Mouse (Mus musculus) T-cell, adult 2 months (primary cell): Measurements from ENCODE around the gene Atrip.

Experiments used
- DNase-seq: peaks from one replicate; pipeline ENCODE4 v3.0.0; 2022; ENCODE audit warnings: low spot score

Atrip gene

DNA sequence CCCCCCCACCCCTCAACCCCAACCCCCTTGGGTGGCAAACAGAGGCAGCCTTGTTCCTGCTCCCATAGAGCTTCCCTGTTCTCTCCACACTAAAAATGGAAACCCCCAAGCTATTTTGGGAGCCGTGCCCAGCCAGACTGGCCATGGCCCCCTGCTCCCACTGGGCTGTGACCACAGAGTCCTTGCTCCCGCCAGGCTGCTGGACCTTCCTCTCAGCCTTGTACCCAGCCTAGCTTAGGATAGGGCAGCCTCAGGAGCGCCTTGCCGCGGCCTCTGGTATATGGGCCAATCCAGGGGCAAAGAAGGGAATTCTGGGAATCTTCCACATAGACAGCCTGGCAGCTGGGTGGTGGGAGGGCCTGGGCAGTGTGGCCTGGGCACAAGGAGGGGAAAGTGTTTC, 23.9 kb upstream of the Atrip start:
- DNase-seq, result no peak

DNA sequence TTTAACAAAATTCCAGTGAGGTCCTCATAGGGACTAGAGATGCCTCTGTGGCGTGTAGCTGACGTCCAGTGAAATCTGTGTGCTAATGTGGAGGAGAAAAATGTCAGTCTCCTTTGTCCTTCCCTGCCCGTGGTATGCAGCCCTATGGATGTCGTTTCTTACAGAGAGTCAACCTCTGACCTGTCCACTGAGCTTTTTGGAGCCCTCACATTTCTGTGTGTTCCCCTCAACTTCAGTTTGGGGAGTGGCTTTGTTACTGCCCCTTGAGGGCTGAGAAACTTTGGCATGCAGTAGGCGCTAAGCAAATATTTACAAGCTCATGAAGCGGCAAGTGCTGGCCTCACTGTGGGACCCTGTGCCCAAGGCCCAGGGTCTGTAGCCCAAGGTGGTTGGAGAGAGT, 23.4 kb upstream of the Atrip start:
- DNase-seq, result no peak

DNA sequence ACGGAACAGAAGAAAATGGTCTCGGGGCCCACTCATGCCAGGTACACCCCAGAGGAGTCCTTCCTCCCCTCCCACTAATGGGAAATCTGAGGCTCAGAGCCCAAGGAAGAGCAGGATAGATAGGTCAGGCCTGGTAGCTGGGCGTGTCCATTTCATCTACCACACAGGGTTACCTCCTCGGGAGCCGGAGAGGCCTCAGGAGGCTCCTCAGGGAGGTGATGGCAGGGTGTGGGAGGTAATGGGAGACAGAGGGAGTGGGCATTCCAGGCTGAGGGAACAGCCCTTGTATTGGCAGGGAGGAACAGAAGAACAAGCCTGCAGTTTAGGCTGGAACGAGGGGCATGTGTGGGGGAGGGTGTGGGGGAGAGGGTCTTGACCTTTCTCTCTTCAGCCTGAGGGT, 22.9 kb upstream of the Atrip start:
- no peak for DNase-seq

DNA sequence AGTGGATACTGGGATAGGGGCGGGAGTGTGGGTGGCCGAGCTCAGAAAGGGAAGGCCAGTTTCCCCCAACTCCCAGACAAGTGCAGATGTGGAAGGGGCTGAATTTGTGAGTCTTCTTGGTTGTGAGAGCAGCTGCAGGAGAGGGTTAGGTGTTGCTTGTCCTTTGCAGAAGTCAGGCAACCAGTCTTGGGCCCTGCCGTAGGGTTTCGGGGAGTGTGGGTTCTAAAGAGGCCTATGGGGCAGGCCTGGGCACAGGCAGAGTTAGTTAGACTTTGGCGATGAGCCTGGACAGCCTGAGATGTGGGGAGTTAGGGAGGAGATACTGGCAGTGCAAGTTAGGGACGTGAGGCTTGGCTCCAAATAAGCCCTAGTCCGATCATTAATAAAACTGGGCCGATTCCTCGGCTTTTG, 22.3 kb upstream of the Atrip start:
- no peak for DNase-seq

DNA sequence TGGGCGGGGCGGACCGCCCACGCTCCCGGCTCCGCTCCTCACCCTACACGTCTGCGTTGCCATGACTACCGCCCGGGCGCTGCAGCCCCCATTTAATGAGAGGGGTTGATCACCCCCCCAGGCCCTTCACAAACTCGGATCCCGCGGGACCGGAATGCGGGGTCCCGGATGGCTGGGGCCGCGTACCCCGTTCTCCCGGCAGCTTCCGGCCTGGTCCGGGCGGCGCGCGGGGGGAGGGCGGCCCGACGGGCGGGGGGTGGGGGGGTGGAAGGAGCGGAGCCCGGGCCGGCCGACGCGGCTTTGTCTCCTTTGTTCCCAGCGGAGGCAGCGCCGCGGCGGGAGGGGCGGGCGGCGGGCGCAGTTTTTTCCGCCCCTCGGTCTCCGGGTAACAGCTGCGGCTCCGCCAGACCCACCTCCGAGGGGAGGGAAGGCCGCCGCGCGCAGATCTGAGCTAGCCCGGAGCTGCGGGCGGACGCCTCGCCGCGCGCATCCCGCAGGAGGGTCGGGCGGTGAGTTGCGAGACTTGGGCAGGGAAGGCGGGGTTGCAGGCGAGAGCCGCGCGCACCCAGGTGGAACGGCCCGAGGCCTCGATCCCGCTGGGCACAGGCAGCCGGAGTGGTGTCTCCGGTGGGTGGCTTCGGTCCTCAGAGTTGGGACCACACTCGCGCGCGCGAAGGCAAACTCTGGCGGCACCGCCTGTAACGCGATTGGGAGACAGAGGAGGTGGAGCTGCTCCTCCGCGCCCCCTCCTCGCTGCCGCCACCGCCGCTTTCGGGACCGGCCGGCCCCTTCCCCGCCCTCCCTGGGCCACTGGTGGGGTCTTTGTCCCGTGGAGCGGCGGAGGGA, 21.4 kb upstream of the Atrip start, which contains the start of gene Plxnb1:
Gene Plxnb1, plus strand, starts transcription at position 253 of the 846 bp plus-strand sequence.
- DNase-seq, result peak; percentile 56

DNA sequence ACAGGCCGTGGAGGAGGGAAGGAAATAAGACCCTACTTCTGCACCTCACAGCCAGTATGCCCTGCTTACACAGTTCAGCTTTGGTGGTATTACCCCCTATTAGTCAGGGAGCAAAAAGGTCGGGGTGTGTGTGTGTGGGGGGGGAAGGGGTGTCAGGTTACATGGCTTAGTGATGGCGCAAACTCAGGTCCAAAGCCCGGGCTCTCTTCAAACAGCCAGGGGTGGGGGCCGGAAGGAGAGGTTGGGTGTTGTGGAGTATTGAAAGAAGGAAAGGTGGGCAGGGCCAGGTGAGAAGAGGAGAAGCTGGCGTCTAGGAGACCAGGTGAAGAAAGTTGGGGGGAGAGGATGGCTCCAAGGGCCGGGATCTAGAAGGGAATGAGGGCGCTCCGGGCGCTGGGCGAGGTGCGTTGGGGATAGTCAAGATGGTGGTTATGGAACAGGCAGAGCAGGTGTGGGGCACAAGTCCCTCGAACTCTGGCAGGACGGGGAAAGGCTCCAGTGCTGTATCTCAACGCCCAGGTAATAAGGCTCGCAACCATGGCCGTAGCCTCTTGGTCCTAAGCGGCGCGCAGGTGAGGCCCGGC, 20.7 kb upstream of the Atrip start:
- DNase-seq, result no peak

DNA sequence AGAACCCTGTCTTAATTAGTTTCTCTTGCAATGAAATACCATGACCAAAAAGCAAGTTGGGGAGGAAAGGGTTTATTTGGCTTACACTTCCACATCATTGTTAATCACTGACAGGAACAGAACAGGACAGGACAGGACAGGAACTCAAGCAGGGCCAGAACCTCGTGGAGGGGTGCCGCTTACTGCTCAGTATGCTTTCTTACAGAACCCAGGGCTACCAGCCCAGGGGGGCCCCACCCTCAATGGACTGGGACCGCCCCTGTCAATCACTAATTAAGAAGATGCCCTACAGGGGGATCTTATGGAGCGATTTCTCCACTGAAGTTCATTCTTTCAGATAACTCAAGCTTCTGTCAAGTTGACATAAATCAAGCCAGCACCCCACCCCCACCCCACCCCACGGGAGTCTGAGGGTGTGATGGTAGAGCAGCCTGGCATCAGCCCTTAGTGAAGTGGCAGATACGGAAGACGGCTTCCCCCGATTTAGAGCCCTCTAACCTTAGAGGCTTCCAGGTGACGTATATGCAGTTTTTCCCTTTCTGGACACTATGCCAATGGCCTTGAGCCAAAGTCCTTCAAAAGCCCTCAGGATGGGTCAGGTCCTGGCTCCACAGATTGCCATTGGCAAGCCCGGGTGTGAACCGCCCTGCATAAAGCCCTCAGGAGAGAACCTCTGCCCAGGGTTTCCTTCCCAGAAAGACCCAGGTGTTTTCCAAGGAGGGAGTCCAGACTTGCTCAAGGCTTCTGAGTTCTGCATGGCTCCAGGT, 20.0 kb upstream of the Atrip start:
- no peak for DNase-seq

DNA sequence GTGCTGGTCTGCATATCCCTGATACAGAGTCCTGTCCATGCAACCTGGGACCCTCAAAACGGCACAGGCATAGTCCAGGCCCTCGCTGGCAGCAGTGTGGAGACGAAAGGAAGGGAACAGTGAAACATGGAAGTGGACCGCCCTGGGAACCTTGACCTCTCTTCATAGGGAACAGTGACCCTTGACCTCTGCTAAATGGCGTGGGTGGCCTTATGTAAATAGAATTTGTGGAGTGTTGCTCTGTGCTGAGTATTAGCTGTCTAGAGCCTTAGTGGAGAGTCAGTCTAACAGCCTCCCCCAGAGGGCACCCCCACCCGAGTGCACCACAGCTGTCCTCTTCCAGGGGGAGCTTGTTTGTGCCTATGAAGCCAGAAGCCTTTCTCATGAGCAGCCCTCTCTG, 18.9 kb upstream of the Atrip start:
- DNase-seq, result no peak

DNA sequence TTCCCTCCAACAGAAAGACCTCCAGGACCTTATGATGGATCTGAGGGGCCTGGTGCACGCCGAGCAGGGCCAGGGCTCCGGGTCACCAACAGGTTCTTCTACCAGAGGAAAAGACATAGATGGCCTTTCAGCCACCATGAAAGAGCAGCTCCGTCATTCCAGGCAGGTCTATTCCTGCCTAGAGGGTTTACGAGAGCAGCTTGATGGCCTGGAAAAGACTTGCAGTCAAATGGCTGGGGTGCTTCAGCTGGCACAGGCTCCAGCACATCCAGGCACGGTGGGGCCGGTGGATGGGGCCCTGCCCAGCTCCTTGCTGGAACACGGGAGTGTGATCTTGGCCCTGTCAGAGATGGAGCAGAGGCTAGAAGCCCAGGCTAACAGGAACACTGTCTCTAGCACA, 17.9 kb upstream of the Atrip start:
- no peak for DNase-seq

DNA sequence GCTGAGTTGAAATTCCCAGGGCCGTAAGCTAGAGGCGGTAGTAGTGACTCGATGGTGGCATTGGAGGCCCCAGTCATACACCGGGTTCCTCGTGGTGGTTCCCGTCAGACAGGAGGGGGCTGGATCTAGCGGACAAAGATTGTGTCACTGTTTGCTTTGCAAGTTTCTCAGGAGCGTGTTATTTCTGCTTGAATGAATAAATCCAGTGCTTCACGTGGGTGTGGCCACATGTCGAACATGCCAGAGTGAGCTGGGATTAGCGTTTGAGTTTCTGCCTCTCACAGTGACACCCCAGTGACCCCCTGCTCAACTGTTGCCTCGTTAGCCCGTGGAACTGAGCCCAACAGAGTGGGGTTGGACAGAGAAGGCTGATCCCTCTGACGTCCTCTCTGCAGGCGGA, 16.5 kb upstream of the Atrip start:
- DNase-seq, result no peak

DNA sequence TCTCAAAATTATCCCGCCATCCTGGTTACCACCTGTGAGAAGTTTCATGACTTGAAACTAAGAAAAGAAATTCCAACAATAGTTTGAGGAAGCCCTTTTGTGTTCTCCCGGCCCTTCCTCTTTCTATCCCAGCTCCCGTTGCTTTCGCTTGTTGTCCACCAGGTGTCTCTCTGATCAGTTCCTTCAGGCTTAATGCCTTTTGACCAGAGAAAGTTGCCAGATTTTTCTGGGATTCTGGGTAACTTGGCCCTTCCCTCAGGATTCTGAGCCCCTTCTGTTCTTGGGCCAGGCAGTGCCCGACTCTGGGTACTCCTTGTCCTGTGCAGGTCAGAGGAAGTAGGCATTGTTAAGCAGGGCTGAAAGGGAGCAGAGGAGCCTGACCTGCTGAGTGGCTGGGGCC, 14.1 kb upstream of the Atrip start:
- no peak for DNase-seq

DNA sequence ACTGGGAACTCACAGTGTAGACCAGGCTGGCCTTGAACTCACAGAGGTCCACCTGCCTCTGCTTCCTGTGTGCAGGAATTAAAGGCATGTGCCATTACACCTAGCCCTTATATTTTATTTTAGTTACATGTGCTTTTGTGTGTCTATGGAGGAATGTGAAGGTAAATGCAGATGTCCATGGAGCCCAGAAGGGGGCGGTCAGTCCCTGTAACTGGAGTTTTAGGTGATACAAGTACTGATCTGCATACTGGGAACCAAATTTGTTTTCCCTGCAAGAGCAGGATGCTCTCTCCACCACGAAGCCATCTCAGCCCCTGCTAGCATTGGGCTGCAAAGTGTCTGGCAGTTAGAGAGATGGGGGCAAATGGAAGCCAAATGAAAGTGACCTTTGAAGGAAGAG, 11.0 kb upstream of the Atrip start:
- DNase-seq, result no peak

DNA sequence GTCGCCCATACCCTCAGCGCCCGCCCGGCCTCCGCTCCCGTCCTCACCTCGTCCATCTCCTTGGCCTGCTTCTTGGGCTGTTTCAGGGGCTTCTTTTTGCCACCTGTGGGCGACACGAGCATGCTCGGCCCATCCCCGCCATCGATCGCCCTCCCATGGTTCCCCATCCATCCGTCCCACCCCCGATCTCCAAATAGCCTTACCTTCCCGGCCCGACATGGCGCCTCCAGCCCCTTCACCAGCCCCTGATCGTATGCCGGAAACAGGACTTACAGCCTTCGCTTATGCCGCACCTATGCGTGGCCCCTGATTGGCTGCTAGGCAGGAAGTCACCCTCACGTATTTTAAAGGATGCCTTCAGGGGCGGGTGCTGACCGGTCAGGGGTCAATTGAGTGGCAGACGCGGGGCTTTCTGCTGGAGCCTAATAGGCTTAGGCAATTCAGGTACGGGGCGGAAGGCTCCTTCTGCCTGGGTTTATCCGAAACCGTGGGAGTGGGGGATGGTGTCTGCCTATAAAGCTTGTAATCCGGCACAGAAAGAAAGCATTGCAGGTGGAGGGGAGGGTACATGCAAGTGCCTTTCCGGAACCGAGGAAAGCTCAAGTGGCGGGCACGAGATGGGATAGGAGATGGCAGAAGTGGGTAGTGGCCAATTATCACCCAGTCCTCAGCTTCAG, 8.3 kb upstream of the Atrip start, which contains the start of the genes Ccdc51 and Tma7:
Gene Ccdc51, plus strand, starts transcription at position 370 of the 677 bp plus-strand sequence.
Gene Tma7, minus strand, starts transcription at position 464 of the 677 bp plus-strand sequence.
- DNase-seq, result peak; percentile 86

DNA sequence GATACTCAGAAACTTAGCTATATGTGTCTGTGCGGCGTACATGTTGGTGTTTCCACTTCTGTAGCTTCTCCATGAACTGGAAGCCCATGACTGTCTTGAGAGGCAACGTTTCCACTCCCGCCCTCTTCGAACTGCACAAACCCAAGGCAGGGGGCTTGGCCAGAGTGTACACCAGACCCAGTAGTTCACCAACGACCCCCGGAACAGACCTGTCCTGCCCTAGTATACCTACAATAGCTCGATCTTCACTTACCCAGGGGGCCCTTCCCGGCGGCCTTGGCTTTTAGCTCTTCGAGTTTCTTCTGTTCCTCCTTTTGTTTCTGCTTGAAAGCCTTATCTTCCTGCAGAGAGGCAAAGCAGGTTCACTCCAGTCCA, 7.8 kb upstream of the Atrip start:
- DNase-seq, result no peak

DNA sequence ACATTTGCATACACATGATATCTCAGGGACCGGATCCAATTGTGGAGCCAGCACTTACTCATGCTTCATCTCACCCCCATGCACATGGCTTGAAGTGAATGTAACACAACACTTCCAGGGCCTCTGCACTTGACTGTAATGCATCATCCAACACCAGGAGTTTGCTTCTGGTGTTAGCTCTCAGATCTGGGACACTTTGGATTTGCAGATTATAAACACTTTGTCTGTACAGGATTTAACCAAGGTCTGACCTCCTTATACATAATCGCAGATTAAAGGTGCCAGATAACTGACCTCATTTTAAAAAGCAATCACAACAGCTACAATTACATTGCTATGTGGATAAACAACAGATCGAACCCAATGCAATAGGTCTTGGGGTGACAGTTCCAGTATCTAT, 6.6 kb upstream of the Atrip start:
- no peak for DNase-seq

DNA sequence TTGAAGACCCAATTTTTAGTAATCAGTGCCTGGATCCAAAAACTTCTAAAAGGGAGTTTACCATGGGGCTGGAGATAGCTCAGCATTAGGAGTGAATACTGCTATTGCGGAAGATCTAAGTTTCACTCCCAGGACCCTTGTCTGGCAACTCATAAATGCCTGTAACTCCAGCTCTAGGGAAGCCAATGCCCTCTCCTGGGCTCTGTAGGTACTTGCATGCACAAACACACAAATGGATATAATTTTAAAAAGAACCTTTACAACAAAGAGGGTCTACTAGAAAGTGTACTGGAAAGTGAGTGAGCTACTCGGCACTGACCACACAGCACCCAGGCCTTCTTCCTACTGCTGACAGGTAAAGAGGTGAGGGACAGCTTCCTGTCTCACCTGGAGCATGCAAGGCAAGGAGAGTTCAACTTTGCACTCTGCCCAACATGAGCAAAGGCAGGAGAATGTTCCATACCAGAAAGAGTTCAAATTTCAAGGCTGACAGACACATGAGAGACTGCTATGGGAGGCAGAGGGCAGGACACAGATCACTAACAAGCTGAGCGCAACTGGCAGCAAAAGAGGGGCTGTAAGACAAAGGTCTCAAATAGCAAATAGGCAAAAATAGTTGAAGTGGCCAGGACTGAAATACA, 5.7 kb downstream of the Atrip start:
- DNase-seq, result no peak

DNA sequence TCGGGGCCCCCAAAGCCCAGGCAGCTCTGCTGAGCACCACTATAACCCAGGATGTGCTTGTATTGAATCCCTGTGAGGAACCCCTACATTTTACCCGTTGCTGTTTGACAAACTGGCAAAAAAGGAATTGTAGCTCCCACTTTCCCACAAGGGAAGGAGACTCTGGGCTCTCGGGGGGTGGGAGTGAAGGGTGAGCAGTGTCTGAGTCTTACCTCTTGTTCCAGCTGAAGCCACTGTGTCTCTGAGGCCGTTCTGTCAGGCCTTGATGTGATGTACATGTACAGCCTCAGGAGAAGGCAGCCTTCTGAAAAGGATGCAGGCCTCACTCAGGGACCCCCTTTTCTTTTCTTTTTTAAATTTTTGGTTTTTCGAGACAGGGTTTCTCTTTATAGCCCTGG, 13.0 kb downstream of the Atrip start:
- DNase-seq, result no peak

DNA sequence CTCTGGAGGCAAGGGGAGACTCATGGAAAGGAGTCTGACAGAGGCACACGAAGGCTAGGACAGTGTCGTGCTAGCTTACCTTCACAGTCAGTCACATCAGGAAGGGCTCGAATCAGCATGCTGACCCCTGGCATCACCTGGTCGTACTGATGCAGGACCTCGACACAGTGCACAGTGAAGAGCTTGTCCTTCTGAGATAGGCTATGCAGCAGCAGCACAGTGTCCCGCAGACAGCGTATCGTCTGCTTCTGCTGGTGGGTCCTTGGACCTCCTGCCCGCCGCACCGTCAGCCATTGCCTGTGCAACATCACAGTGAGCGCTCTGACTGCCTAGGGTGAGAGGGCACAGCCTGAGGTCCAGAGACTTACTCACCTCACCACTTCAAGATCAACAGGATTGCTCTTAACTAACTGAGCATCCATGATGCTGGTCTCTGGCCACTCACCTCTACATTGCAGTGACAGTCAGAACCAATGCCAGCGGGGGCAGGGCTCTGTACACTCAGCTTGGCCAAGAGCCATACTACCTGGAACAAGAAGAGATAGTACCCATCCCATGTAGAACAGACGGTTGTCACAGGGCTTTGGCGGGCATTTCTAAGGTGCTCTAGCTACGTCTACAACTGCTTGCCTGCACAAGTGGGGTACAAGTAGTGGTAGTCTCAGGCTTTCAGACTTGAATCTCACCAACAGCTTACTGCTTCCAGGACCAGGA, 13.6 kb downstream of the Atrip start:
- DNase-seq, result no peak

DNA sequence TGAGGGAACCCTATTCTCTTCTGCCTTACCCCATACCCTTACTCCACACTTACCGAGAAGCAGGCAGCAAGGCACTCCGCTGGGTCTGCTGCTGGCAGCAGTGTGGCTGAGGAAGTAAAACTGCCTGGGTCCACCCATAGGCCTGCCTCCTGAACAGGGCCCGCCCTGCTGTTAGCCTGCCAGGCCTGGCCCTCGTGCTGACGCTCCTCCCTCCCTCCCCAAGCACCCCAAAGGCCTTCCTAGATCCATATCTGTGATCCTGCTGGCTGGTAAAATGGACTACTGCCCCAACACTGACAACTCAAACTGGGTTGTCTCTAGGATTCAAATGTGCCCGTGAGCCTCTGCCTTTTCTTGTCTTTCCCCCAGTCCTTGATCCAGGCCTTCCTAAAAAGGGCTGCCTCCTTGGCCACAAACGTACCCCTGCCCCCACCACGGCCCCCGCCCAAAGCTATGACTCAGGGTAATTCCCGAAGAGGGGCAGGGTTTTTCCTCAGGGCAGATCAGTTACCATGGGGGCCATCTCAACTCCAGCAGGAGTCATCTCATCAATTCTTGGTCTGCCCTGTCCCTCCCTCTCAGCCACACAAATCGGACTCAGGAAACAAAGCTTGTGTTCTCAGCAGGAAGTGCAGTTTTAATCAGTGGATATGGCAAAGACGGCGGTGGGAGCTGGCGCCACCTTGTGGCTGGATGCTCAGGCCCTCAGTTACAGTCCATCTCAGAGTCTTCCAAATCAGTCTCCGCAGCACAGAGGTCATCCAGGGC, 14.6 kb downstream of the Atrip start, which contains the start of gene Trex1:
Gene Trex1, minus strand, starts transcription at position 599 of the 768 bp plus-strand sequence.
- DNase-seq, result peak; percentile 92
